Mouse (Mus musculus): ENCODE data around the gene Zfp212. TPM values are rescaled to one million over a fixed set of nuclear protein-coding genes. Genes with fewer than 3 reads are reported as not detected.

The Zfp212 gene
- polyA plus RNA-seq, 1 experiment from 2014 or later: 23.2 TPM

Other genes with a start within 250 kb of the Zfp212 start
- 274 and 286 TPM in 2 replicates for gene Pdia4, start 107.0 kb upstream of the Zfp212 start, polyA plus RNA-seq (2015; fragmentation: Nextera tagmentation; extraction: Ambion mirVana)
- gene Zfp786, start 89.6 kb upstream of the Zfp212 start, polyA plus RNA-seq (2015; fragmentation: Nextera tagmentation; extraction: Ambion mirVana): 5.7 and 6.0 TPM in 2 replicates
- gene Zfp398, start 84.8 kb upstream of the Zfp212 start, polyA plus RNA-seq (2015; fragmentation: Nextera tagmentation; extraction: Ambion mirVana): 14.1 and 14.8 TPM in 2 replicates
- 23.1 and 23.4 TPM in 2 replicates for gene Zfp282, start 43.3 kb upstream of the Zfp212 start, polyA plus RNA-seq (2015; fragmentation: Nextera tagmentation; extraction: Ambion mirVana)
- 14.4 and 15.3 TPM in 2 replicates for gene Zfp956, start 32.9 kb downstream of the Zfp212 start, polyA plus RNA-seq (2015; fragmentation: Nextera tagmentation; extraction: Ambion mirVana)
- 8.4 and 8.7 TPM in 2 replicates for gene Zfp777, start 128.4 kb downstream of the Zfp212 start, polyA plus RNA-seq (2015; fragmentation: Nextera tagmentation; extraction: Ambion mirVana)
- gene Zfp746, start 166.1 kb downstream of the Zfp212 start, polyA plus RNA-seq (2015; fragmentation: Nextera tagmentation; extraction: Ambion mirVana): 23.5 and 27.1 TPM in 2 replicates

Data from embryonic facial prominence, embryonic 13.5 days (tissue).